Mouse (Mus musculus) intestine, embryonic 16.5 days (tissue): ENCODE measurements around the gene Agpat1. TPM values are rescaled to one million over a fixed set of nuclear protein-coding genes. Genes with fewer than 3 reads are reported as not detected.

ENCODE experiments used
- ATAC-seq: fragments of 200-750 bp; cut with Nextera tagmentation; 2 replicates; pipeline ENCODE4 v1.8.0; 2017; ENCODE audit warnings: moderate TSS enrichment, moderate library complexity
- H3K27ac ChIP-seq: fragments of 300-500 bp; sonication (generic); 2 replicates; pipeline ENCODE4 v1.5.1; 2014; ENCODE audit warnings: mild to moderate bottlenecking, low read length
- H3K27me3 ChIP-seq: fragments of 300-500 bp; sonication (generic); replicated peaks from 2 replicates; pipeline ENCODE4 v1.6.1; 2014; ENCODE audit warnings: low read length, control low read depth, mixed read lengths; ENCODE audit not compliant: control insufficient read depth, insufficient read depth
- H3K36me3 ChIP-seq: fragments of 300-500 bp; sonication (generic); 2 replicates; pipeline ENCODE4 v1.6.1; 2014; ENCODE audit warnings: low read length, control low read depth; ENCODE audit not compliant: control insufficient read depth, insufficient read depth
- H3K4me1 ChIP-seq: fragments of 300-500 bp; sonication (generic); 2 replicates; pipeline ENCODE4 v1.6.1; 2014; ENCODE audit warnings: low read length, control low read depth, mixed read lengths; ENCODE audit not compliant: control insufficient read depth, insufficient read depth
- H3K4me2 ChIP-seq: fragments of 300-500 bp; sonication (generic); 2 replicates; pipeline ENCODE4 v1.6.1; 2014; ENCODE audit warnings: low read depth, low read length, control low read depth
- H3K4me3 ChIP-seq: fragments of 300-500 bp; sonication (generic); 2 replicates; pipeline ENCODE4 v1.5.1; 2014; ENCODE audit warnings: mild to moderate bottlenecking, low read length
- H3K9ac ChIP-seq: fragments of 300-500 bp; sonication (generic); 2 replicates; pipeline ENCODE4 v1.6.1; 2014; ENCODE audit warnings: low read depth, low read length
- H3K9me3 ChIP-seq: fragments of 300-500 bp; sonication (generic); 2 replicates; pipeline ENCODE4 v1.6.1; 2016; ENCODE audit warnings: low read length, control low read depth; ENCODE audit not compliant: control insufficient read depth
- WGBS: fragments of 180-500 bp; shearing (Covaris S2); extraction: QIAGEN DNeasy Blood & Tissue Kit; methylation state at CpG from one replicate; pipeline ENCODE4 v1.1.7; 2014; 5-methylcytosine and 5-hydroxymethylcytosine counted together
- polyA plus RNA-seq: library from polyadenylated mRNA; unstranded; fragments of >200 nt; fragmentation: Nextera tagmentation; extraction: Ambion mirVana; gene quantifications from 2 replicates; pipeline ENCODE4 v1.2.1, GENCODE M21; 2015

Agpat1 gene
- polyA plus RNA-seq, 1 experiment from 2014 or later, result 61.8 TPM

DNA sequence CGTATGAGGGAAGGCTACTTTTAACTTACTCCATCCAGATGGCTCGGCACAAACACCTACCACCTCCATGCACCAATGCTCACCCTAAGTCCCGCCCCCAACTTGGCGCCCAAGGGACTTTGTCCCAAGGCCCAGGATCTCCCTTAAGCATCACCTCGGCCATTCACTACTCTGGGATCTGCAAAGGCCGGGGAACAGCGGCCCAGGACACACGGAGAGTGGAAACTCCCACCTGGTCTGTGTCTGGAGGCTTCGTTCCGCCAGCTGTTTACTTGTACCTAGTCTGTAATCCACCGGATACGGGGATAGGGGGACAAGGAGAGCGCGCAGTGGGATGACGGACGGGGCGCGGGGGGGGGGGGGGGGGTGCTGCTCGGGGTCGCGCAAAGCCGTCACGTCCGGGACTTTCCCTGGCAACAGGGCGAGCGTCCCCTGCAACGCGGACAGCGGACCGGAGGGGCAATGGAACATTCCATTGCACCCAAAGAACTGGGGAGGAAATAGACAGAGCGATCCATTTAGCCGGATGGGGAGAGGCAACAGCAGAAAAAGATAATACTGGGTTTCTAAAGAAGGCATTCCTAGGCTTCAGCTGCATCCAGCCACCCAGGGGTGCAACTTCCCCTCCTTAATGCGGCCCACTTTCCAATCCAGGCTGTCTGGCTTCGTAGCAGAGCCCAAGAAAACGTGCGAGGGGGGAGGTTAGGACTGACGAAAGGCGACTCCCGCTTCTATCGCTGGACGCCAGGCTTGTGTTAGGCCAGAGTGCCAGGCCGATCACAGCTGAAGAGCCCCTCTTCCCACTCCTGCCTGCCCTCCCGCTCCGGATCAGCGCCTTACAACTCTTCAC is 23.3 kb downstream of the Agpat1 start:
- peak overlapping the region; percentile 78 for H3K4me3 ChIP-seq
- 0% methylated on average over 36 of the region's 45 CpGs for WGBS

DNA sequence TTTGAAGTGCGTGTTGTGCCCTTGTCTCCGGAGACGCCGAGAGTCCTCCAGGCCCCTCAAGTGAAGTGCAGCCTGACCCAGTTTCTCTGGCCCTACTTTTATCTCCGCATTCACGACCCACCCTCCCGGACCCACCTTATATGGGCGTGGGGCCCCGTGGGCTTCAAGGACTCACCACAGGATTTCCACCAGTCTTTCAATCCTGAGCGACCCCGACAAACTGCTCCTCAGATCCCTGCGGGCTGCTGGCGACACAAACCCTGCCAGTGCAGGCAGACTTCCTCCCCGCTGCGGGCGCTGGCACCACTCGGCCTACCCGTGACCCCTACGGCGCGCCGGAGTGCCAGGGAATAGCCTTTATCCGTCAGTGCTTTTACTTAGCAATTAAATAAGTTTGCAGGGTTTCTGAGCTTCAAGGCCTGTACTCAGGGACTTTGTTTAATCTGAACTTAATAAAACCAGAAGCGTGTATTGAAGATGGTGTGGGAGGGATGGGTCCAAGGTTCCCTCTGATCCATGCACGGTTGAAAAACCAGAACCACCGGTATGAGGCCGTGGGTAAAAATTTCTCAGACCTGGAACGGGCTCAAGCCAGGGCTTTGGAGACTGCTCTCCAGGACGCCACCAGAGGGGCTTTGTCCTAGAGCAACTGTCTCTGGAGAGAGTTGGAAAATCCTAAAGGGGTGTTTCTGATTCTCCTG is 24.0 kb downstream of the Agpat1 start, which contains the start of gene Ppt2:
TSS of gene Ppt2 (minus strand) at position 568 of the 701 bp plus-strand sequence.
- Histone ChIP-seq H3K27ac (peak within 1 kb of the TSS; percentile 97), H3K4me1 (peaks cover 35% of the 10 kb centered on the region), H3K9me3 (no peaks in the 10 kb centered on the region), H3K27me3 (peaks cover 18% of the 10 kb centered on the region), H3K4me3 (peak within 1 kb of the TSS; percentile 78), H3K9ac (peak within 1 kb of the TSS; percentile 75), H3K36me3 (peaks cover 5% of the 10 kb centered on the region; the same call in 1 of the 2 replicates), H3K4me2 (peak within 1 kb of the TSS; percentile 74)
- WGBS, result 2% methylated on average over 29 of the region's 29 CpGs
- peak; percentile 47 for ATAC-seq

More for the DNA sequence above, 23.3 kb downstream of the Agpat1 start:
- Histone ChIP-seq H3K4me1 (peaks cover 35% of the 10 kb centered on the region), H3K4me2 (peak overlapping the region; percentile 74), H3K9ac (peak overlapping the region; percentile 75), H3K36me3 (peaks cover 13% of the 10 kb centered on the region; the same call in 1 of the 2 replicates), H3K27ac (peak overlapping the region; percentile 97), H3K27me3 (peaks cover 18% of the 10 kb centered on the region), H3K9me3 (no peaks in the 10 kb centered on the region)
- ATAC-seq, result peak; percentile 80

DNA sequence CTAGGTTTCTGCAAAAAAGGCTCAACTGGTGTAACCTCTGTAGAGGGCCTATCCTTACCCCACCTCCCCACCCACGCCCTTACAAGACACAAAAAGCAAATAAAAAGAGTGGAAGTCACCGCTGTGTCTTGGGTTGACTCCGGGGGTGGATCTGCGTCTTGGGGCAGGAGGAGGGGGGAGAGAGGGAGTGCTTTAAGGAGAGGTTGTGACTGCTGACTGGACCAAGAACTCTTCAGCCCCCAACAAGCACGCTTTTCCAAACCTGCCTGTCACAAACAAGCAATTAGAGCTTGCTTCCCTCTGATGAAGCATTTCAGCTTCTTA is 24.5 kb downstream of the Agpat1 start:
- H3K9ac ChIP-seq, result peak overlapping the region; percentile 75
- H3K4me1 ChIP-seq, result peaks cover 35% of the 10 kb centered on the region
- H3K9me3 ChIP-seq, result no peaks in the 10 kb centered on the region
- peak overlapping the region; percentile 97 for H3K27ac ChIP-seq
- H3K4me3 ChIP-seq, result peak overlapping the region; percentile 78
- H3K36me3 ChIP-seq, result 0 out of 2 replicates have a peak, but pooled peaks cover 4% of the 10 kb centered on the region
- ATAC-seq, result no peak
- peaks cover 18% of the 10 kb centered on the region for H3K27me3 ChIP-seq
- H3K4me2 ChIP-seq, result peak overlapping the region; percentile 74
- 18% methylated on average over 5 of the region's 5 CpGs for WGBS

DNA sequence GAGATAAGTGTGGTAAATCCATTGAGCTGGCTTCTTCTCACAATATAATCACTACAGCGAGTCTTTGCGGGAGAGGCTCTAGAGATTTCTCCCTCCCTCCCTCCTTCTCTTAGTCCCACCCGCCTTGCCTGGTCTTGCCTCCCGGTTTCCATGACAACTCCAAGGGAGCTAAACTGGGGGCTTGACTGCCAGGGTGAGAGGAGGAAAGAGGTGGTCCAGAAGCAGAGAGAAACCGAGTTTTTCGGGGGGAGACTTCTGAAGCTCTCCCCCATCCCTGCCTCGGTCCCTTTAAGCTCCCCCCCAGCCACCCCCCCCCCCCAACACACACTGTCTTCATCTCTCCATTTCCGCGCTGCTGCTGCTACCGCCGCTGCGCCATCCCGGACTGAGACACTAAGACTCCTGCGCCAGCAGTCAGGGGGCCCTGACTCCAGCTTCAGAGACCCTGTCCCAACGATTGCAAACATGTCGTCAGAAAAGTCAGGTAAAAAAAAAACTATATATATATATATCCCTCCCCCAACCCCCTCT is 25.2 kb downstream of the Agpat1 start, which contains the start of gene Prrt1:
TSS of gene Prrt1 (plus strand) at position 313 of the 531 bp plus-strand sequence.
- Histone ChIP-seq H3K4me1 (peaks cover 35% of the 10 kb centered on the region), H3K27ac (peak within 1 kb of the TSS; percentile 97), H3K4me2 (peak within 1 kb of the TSS; percentile 74), H3K9me3 (no peaks in the 10 kb centered on the region), H3K9ac (peak within 1 kb of the TSS; percentile 75), H3K4me3 (peak within 1 kb of the TSS; percentile 78), H3K36me3 (0 out of 2 replicates have a peak, but pooled peaks cover 4% of the 10 kb centered on the region), H3K27me3 (peaks cover 18% of the 10 kb centered on the region)
- 7% methylated on average over 16 of the region's 16 CpGs for WGBS
- no peak for ATAC-seq

DNA sequence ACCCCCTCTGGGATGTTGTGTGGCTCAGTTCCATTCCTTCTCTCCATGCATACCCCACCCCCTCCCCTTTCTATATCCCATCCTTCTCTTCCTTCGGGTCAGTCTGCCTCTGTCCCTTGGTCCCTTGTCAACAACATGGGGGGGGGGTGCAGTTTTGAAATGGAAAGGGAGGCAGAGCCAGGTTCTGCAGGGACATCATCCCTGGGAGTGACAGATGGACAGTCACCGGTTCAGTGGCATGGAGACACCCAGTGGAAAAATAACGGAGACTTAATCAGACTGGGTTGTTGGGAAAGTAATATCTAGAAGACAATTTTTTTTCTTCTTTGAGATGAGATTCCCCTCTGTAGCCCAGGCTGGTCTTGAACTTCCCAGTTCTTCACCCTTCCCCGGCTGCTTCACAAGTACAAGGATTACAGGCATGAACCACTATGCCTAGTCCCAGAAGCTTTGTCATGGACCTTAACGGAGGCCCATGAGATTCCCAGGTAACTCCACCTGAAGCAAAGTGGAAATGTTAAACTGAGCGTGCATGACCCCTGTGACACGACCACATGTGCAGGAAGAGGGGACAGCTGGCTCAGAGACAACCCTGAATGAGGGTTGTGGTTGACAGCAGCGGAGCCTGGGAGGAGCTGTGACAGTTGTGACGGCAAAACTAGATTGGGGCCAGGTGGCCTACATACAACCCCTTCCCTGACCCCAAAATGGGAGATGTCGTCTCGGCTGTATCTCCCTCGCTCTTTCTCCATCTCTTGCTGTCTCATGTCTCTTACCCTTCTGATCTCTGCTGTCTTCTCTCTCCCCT is 25.9 kb downstream of the Agpat1 start:
- no peak overlapping the region for H3K27ac ChIP-seq
- H3K4me3 ChIP-seq, result peak overlapping the region; percentile 21; the same call in 1 of the 2 replicates
- H3K9me3 ChIP-seq, result no peaks in the 10 kb centered on the region
- 34% methylated on average over 12 of the region's 12 CpGs for WGBS
- H3K9ac ChIP-seq, result peak overlapping the region; percentile 33; the same call in 1 of the 2 replicates
- 0 out of 2 replicates have a peak, but pooled peaks cover 4% of the 10 kb centered on the region for H3K36me3 ChIP-seq
- H3K27me3 ChIP-seq, result peaks cover 18% of the 10 kb centered on the region
- H3K4me1 ChIP-seq, result peaks cover 35% of the 10 kb centered on the region
- ATAC-seq, result no peak
- peak overlapping the region; percentile 74 for H3K4me2 ChIP-seq

DNA sequence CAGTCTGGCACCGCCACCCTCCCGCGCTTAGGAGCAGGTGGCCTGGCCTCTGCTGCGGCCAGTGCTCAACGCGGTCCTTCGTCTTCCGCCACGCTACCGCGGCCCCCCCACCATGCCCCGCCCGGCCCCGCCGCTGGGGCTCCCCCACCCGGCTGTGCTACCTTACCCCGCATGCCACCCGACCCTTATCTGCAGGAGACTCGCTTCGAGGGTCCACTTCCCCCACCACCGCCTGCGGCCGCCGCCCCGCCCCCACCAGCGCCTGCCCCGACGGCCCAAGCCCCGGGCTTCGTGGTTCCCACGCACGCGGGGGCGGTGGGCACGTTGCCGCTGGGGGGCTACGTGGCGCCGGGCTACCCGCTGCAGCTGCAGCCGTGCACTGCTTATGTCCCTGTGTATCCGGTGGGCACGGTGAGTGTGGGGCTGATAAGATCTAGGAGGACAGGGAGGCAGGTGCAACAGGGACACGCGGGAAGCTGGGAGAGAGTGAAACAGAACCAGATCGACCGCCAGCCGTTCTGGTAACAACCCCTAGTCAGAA is 26.8 kb downstream of the Agpat1 start:
- no peaks in the 10 kb centered on the region for H3K36me3 ChIP-seq
- no peak for ATAC-seq
- H3K4me3 ChIP-seq, result peak overlapping the region; percentile 41
- WGBS, result 4% methylated on average over 46 of the region's 48 CpGs
- peak overlapping the region; percentile 56 for H3K9ac ChIP-seq
- peak overlapping the region; percentile 72 for H3K4me2 ChIP-seq
- no peak overlapping the region for H3K27ac ChIP-seq
- no peaks in the 10 kb centered on the region for H3K9me3 ChIP-seq
- peaks cover 35% of the 10 kb centered on the region for H3K4me1 ChIP-seq
- peaks cover 18% of the 10 kb centered on the region for H3K27me3 ChIP-seq

DNA sequence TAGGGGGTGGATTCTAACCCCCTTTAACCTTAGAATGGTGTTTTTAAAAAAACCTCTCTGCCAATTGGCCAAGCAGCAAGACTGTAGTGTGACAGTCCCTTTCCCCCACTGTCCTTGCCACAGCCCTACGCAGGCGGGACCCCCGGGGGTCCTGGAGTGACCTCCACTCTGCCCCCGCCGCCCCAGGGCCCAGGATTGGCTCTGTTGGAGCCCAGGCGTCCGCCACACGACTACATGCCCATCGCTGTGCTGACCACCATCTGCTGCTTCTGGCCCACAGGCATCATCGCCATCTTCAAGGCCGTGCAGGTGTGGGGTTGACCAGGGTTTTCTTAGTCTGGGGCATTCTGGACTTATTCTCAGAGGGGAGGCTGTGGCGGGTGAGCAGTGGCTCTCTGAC is 27.6 kb downstream of the Agpat1 start:
- peak overlapping the region; percentile 64 for H3K9ac ChIP-seq
- no peak overlapping the region for H3K27ac ChIP-seq
- WGBS, result 11% methylated on average over 12 of the region's 12 CpGs
- peak overlapping the region; percentile 89 for H3K4me2 ChIP-seq
- H3K9me3 ChIP-seq, result no peaks in the 10 kb centered on the region
- H3K36me3 ChIP-seq, result no peaks in the 10 kb centered on the region
- H3K27me3 ChIP-seq, result peaks cover 18% of the 10 kb centered on the region
- peaks cover 28% of the 10 kb centered on the region for H3K4me1 ChIP-seq
- peak overlapping the region; percentile 41 for H3K4me3 ChIP-seq
- ATAC-seq, result no peak

DNA sequence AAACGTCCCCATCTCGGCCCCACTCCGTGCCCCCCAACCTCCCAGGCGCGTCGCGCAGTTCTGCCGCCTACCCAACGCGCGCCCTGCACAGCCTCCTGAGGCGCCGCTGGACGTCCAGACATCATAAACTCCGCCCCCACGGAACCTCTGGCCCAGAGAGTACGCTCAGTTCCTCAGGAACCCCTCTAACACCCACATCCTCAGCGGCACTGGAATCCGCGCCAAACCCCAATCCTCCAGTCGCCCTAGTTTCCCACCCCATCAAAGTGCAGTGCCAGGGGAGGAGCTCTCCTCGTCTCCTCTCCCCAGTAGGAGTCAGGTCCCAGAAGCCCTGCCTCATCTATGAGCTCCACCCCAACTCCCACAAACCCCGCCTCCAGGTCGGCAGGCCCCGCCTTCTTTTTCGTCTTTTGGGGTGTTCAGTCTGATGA is 28.2 kb downstream of the Agpat1 start:
- Histone ChIP-seq H3K4me3 (peak overlapping the region; percentile 41), H3K9me3 (no peaks in the 10 kb centered on the region), H3K9ac (peak overlapping the region; percentile 64), H3K27me3 (peaks cover 18% of the 10 kb centered on the region), H3K4me1 (peaks cover 28% of the 10 kb centered on the region), H3K27ac (no peak overlapping the region), H3K4me2 (peak overlapping the region; percentile 89), H3K36me3 (no peaks in the 10 kb centered on the region)
- ATAC-seq, result peak; percentile 42; the same call in 1 of the 2 replicates
- 2% methylated on average over 26 of the region's 26 CpGs for WGBS
